Mouse (Mus musculus): ENCODE measurements around the gene Dnajc15. TPM values are rescaled to one million over a fixed set of nuclear protein-coding genes. Genes with fewer than 3 reads are reported as not detected.

Dnajc15 gene
- 165 TPM for polyA plus RNA-seq (2017; shearing (Covaris generic))

DNA sequence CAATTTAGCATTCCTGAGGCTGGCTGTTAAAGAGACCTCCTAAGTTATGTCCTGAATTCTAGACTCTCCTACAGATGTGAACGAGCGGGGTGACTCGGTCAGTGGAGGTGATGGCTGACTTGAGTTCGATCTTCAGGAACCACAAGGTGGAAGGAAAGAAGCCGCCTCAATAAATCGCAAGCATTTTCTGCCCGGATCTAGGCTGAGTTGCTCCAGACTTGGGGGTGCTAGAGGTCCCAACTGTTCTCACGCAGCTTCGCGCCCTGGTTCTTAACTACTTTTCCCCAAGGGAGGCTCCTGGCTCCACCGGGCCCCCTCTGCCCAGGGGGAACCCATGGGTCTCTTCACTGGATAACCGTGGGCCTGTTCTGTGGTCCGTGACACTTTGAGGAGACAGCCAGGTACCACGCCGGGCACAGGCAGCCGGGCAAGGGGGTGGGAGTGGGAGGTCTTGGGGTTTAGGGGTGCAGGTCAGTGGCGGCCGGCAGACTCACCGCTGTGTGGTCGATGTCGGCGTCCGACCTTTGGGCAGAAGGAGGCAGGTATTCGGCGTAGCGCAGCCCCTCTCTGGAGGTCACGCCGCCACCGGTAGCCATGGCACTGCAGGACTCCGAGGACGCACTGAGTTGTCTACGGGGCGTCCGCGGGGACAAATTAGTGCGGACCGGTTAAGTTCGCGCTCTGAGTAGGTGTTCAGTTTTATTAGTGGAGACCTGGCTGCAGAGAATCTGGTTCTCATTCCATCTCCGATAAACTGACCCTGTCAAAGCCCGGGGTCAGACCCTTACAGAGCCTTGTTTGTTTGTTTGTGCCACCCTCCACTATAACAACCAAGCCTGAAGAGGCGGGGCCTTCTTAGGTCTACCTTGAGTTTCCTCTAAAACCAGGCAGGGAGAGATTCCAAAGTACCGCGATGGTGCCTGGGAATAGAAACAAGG, at the start of gene Dnajc15:
TSS of gene Dnajc15 (minus strand) at position 822 of the 938 bp plus-strand sequence.

DNA sequence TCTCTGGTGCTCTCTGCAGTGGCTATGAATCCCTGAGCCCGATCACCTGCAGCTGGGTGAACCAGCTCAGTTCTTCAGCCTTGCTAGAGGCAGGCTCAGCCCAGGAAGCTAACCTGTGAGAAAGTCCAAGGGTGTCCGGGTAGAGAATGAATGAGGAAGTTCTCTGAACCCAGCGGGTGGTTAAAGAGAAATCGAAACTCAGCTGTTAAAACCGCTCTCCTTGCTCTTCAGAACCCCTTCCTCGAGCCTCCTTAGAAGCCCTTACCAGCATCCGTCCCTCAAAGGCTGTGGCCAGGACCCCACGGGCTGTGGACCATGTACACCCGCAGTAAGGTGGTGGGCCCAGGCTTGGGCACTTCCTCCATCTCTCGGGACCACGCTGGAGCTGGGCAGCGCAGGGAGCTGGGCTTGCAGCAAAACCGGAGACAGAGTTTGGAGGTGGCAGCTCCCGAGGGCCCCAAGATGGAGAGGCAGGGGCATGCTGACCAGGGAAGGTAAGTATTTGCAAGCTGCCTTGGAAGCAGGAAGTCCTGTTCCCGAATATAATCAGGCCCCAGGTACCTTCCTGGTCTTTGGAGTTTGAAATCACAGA, 29.3 kb upstream of the Dnajc15 start, which contains the start of gene Epsti1:
TSS of gene Epsti1 (plus strand) at position 69 of the 592 bp plus-strand sequence.

Other genes starting within 250 kb of the Dnajc15 start
- gene Epsti1, start 29.1 kb upstream of the Dnajc15 start, polyA plus RNA-seq (2017; shearing (Covaris generic)), result 118 TPM
- gene Fam216b, start 213.9 kb upstream of the Dnajc15 start, polyA plus RNA-seq (2017; shearing (Covaris generic)), result not detected